Mouse (Mus musculus) midbrain, embryonic 16.5 days (tissue): ENCODE results near the gene Maml1. TPM values are rescaled to one million over a fixed set of nuclear protein-coding genes. Genes with fewer than 3 reads are reported as not detected.

Source experiments
- ATAC-seq: fragments of 200-750 bp; cut with Nextera tagmentation; 2 replicates; pipeline ENCODE4 v1.8.0; 2017; ENCODE audit warnings: moderate TSS enrichment
- H3K27ac ChIP-seq: fragments of 300-500 bp; sonication (generic); 2 replicates; pipeline ENCODE4 v1.5.1; 2014; ENCODE audit warnings: mild to moderate bottlenecking, low read length, mixed read lengths
- H3K27me3 ChIP-seq: fragments of 300-500 bp; sonication (generic); 2 replicates; pipeline ENCODE4 v1.6.1; 2014; ENCODE audit warnings: low read depth, low read length, mixed read lengths; ENCODE audit not compliant: control insufficient read depth, insufficient read depth
- H3K36me3 ChIP-seq: fragments of 300-500 bp; sonication (generic); 2 replicates; pipeline ENCODE4 v1.6.1; 2014; ENCODE audit warnings: mild to moderate bottlenecking, low read length, moderate library complexity, mixed read lengths; ENCODE audit not compliant: control insufficient read depth, insufficient read depth
- H3K4me1 ChIP-seq: fragments of 300-500 bp; sonication (generic); 2 replicates; pipeline ENCODE4 v1.6.1; 2014; ENCODE audit warnings: mild to moderate bottlenecking, low read length, mixed read lengths; ENCODE audit not compliant: control insufficient read depth, insufficient read depth
- H3K4me2 ChIP-seq: fragments of 300-500 bp; sonication (generic); 2 replicates; pipeline ENCODE4 v1.6.1; 2014; ENCODE audit warnings: mild to moderate bottlenecking, low read length, mixed read lengths
- H3K4me3 ChIP-seq: fragments of 300-500 bp; sonication (generic); 2 replicates; pipeline ENCODE4 v1.5.1; 2014; ENCODE audit warnings: low read depth, mild to moderate bottlenecking, low read length, moderate library complexity, mixed read lengths
- H3K9ac ChIP-seq: fragments of 300-500 bp; sonication (generic); 2 replicates; pipeline ENCODE4 v1.6.1; 2014; ENCODE audit warnings: low read depth, low read length, mixed read lengths
- H3K9me3 ChIP-seq: fragments of 300-500 bp; sonication (generic); replicated peaks from 2 replicates; pipeline ENCODE4 v1.6.1; 2014; ENCODE audit warnings: mild to moderate bottlenecking, low read length, mixed read lengths; ENCODE audit not compliant: control insufficient read depth, poor library complexity, severe bottlenecking
- WGBS: fragments of 180-500 bp; shearing (Covaris S2); extraction: QIAGEN DNeasy Blood & Tissue Kit; methylation state at CpG from one replicate; pipeline ENCODE4 v1.1.7; 2014; 5-methylcytosine and 5-hydroxymethylcytosine counted together
- polyA plus RNA-seq: library from polyadenylated mRNA; unstranded; fragments of >200 nt; fragmentation: Nextera tagmentation; extraction: Ambion mirVana; gene quantifications from 2 replicates; pipeline ENCODE4 v1.2.1, GENCODE M21; 2015

Maml1 gene
- 2.0 and 2.5 TPM in 2 replicates for polyA plus RNA-seq

DNA sequence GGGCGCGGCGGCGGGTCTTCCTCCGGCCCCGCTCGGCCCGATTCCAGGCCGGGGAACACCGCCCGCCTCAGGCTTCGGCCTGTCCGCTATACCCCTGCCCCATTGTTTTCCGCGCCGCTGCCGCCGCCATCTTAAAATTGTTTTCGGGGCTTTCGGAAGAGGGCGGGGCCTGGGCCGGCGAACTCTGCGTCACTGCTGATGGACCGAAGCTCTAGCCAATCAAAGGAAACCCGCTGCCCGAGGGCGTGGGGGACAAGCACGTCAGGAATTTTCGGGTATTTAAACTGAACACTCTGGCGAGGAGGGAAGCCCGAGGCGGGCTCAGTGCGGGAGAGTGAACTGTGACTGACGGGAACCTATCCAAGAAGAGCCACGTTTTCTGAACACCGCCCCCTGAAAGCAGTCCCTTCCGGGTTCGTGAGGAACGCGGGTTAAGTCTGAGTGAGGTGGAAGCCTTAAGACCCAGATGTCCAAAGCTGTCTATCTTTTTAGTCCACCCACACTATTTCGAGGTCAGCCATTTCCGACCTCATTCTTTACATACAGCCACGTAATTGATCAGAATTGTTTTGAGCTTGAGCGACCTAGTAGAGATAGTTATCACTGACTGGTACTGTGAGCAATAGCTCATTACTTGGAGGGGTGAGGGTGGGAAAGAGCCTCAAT, at the start of gene Maml1:
TSS of gene Maml1 (minus strand) at position 122 of the 666 bp plus-strand sequence.
- H3K9me3 ChIP-seq = no peaks in the 10 kb centered on the region

DNA sequence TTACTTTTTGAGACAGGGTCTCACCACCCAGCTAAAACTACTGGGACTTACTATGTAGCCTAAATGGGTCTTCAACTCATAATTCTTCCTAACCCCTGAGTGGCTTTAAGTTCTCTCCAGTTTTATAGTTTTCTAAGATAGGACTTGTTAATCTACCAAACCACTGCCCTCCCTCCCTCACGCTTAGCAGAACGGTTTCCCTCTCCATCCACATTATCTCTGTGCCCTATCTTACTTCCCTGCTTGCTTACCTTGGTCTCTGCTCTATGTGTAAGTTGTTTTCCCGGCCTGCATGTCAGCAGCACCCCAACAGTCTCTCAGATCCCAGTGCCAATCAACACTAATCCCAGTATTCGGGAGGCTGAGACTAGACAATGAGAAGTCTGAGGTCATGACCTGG, 44.8 kb upstream of the Maml1 start:
- ATAC-seq = no peak
- Histone ChIP-seq H3K9ac (no peak overlapping the region), H3K27ac (no peak overlapping the region), H3K4me1 (no peaks in the 10 kb centered on the region), H3K9me3 (no peaks in the 10 kb centered on the region), H3K27me3 (no peaks in the 10 kb centered on the region), H3K36me3 (no peaks in the 10 kb centered on the region), H3K4me3 (no peak overlapping the region), H3K4me2 (no peak overlapping the region)
- WGBS = 53% methylated on average over 4 of the region's 4 CpGs

More for the DNA sequence above, at the start of gene Maml1:
- peak; percentile 98 for ATAC-seq
- peak within 1 kb of the TSS; percentile 99 for H3K4me3 ChIP-seq
- peak within 1 kb of the TSS; percentile 98 for H3K27ac ChIP-seq
- WGBS = under 1% methylated on average over 45 of the region's 45 CpGs
- H3K9ac ChIP-seq = peak within 1 kb of the TSS; percentile 98
- peak within 1 kb of the TSS; percentile 62 for H3K4me2 ChIP-seq
- H3K27me3 ChIP-seq = no peaks in the 10 kb centered on the region
- peaks cover 14% of the 10 kb centered on the region for H3K36me3 ChIP-seq
- H3K4me1 ChIP-seq = peaks cover 28% of the 10 kb centered on the region

DNA sequence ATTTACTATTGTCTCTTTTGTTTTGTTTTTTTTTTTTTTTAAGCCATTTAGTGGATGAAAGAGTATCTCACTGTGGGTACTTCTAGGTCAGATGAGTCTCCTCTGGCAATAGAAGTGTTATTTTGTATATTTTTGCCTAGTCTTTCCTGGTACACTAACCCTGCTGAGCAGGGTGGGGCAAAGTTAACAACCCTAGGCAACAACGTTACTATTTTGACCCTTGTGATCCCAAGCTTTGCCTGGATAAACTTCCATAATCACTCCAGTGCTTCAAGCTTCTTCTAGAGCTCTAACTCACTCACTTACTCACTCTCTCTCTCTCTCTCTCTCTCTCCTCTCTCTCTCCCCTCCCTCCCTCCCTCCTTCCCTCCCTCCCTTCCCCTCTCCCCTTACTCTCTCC, 44.0 kb upstream of the Maml1 start:
- Histone ChIP-seq H3K9me3 (no peaks in the 10 kb centered on the region), H3K36me3 (no peaks in the 10 kb centered on the region), H3K9ac (no peak overlapping the region), H3K27ac (no peak overlapping the region), H3K27me3 (no peaks in the 10 kb centered on the region), H3K4me2 (no peak overlapping the region), H3K4me3 (no peak overlapping the region), H3K4me1 (no peaks in the 10 kb centered on the region)
- WGBS = 41% methylated on average over 1 of the region's 1 CpGs
- ATAC-seq = no peak

- H3K9me3 ChIP-seq = no peaks in the 10 kb centered on the region
- no peak overlapping the region for H3K4me2 ChIP-seq
- no peaks in the 10 kb centered on the region for H3K36me3 ChIP-seq
- H3K9ac ChIP-seq = no peak overlapping the region
- WGBS = 92% methylated on average over 3 of the region's 3 CpGs
- no peak overlapping the region for H3K27ac ChIP-seq
- H3K27me3 ChIP-seq = no peaks in the 10 kb centered on the region
- H3K4me3 ChIP-seq = no peak overlapping the region
- no peak for ATAC-seq
- H3K4me1 ChIP-seq = no peaks in the 10 kb centered on the region
These were observed 41.1 kb upstream of the Maml1 start for GRCm38 (mm10) chr11:50333181-50333580.

- 90% methylated on average over 1 of the region's 1 CpGs for WGBS
- Histone ChIP-seq H3K4me2 (no peak overlapping the region), H3K4me1 (peaks cover 8% of the 10 kb centered on the region), H3K9me3 (no peaks in the 10 kb centered on the region), H3K27ac (no peak overlapping the region), H3K9ac (no peak overlapping the region), H3K36me3 (no peaks in the 10 kb centered on the region), H3K27me3 (no peaks in the 10 kb centered on the region), H3K4me3 (no peak overlapping the region)
- no peak for ATAC-seq
These were observed 37.3 kb upstream of the Maml1 start for GRCm38 (mm10) chr11:50329378-50329777.

DNA sequence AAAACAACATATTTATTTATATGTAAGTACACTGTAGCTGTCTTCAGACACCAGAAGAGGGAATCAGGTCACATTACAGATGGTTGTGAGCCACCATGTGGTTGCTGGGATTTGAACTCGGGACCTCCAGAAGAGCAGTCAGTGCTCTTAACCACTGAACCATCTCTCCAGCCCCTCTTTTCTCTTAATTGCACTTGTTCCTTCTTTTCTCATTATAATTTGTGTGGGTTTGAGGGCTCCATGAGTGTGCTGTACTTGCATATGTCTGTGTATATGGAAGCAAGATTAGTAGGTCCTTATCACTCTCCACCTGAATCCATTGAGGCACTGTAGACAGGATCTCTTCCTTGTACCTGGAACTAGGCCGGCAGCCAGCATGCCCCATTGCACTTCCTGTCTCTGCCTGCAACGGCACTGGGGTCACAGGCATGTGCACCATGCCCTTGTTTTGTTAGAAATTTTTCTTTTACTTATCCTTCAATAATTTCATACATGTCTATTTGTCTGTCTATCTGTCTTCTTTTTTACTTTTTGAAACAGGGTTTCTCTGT, 36.0 kb upstream of the Maml1 start:
- Histone ChIP-seq H3K4me3 (no peak overlapping the region), H3K27ac (no peak overlapping the region), H3K4me2 (no peak overlapping the region), H3K36me3 (no peaks in the 10 kb centered on the region), H3K9me3 (no peaks in the 10 kb centered on the region), H3K9ac (no peak overlapping the region), H3K4me1 (peaks cover 19% of the 10 kb centered on the region), H3K27me3 (no peaks in the 10 kb centered on the region)
- ATAC-seq = no peak
- WGBS = 92% methylated on average over 3 of the region's 3 CpGs

GRCm38 (mm10) chr11:50326302-50326966, 34.3 kb upstream of the Maml1 start:
- H3K4me3 ChIP-seq = peak overlapping the region; percentile 49
- peak overlapping the region; percentile 70 for H3K4me2 ChIP-seq
- WGBS = 5% methylated on average over 7 of the region's 7 CpGs
- no peaks in the 10 kb centered on the region for H3K27me3 ChIP-seq
- peaks cover 30% of the 10 kb centered on the region for H3K4me1 ChIP-seq
- H3K9ac ChIP-seq = peak overlapping the region; percentile 77
- no peaks in the 10 kb centered on the region for H3K9me3 ChIP-seq
- ATAC-seq = 0 out of 2 replicates have a peak, but pooled peaks have one; percentile 1
- H3K27ac ChIP-seq = peak overlapping the region; percentile 88
- no peaks in the 10 kb centered on the region for H3K36me3 ChIP-seq

GRCm38 (mm10) chr11:50325496-50326301, 33.6 kb upstream of the Maml1 start, which contains the start of gene Canx:
Gene Canx (minus strand): TSS chr11:50325673.
- H3K4me1 ChIP-seq = peaks cover 30% of the 10 kb centered on the region

More at GRCm38 (mm10) chr11:50325496-50326301, 33.6 kb upstream of the Maml1 start, which contains the start of gene Canx:
- Histone ChIP-seq H3K4me3 (peak within 1 kb of the TSS; percentile 92), H3K4me2 (peak within 1 kb of the TSS; percentile 80), H3K27me3 (no peaks in the 10 kb centered on the region), H3K9ac (peak within 1 kb of the TSS; percentile 96), H3K36me3 (no peaks in the 10 kb centered on the region), H3K27ac (peak within 1 kb of the TSS; percentile 88), H3K9me3 (no peaks in the 10 kb centered on the region)
- under 1% methylated on average over 64 of the region's 64 CpGs for whole genome bisulfite sequencing
- peak; percentile 98 for ATAC-seq
